Mouse (Mus musculus): ENCODE data around the gene Pdgfc.

The Pdgfc gene

GRCm38 (mm10) chr3:81036151-81036553 lies at the start of gene Pdgfc:
Gene Pdgfc (plus strand): TSS chr3:81036416.
- DNase-seq (ENCODE audit: low spot score in 2 of 2) = no peak

GRCm38 (mm10) chr3:81009245-81009644 lies 27.0 kb upstream of the Pdgfc start:
- DNase-seq (ENCODE audit: low spot score in 2 of 2) = no peak

GRCm38 (mm10) chr3:81009899-81010298 lies 26.3 kb upstream of the Pdgfc start:
- DNase-seq (ENCODE audit: low spot score in 2 of 2) = no peak

GRCm38 (mm10) chr3:81017385-81018051 lies 18.7 kb upstream of the Pdgfc start:
- no peak for DNase-seq (ENCODE audit: low spot score in 2 of 2)

GRCm38 (mm10) chr3:81020064-81020463 lies 16.2 kb upstream of the Pdgfc start:
- no peak for DNase-seq (ENCODE audit: low spot score in 2 of 2)

- DNase-seq (ENCODE audit: low spot score in 2 of 2) = no peak
Measured at GRCm38 (mm10) chr3:81021783-81022182, 14.4 kb upstream of the Pdgfc start.

GRCm38 (mm10) chr3:81022266-81022665 lies 13.9 kb upstream of the Pdgfc start:
- no peak for DNase-seq (ENCODE audit: low spot score in 2 of 2)

- DNase-seq (ENCODE audit: low spot score in 2 of 2) = no peak
Measured at GRCm38 (mm10) chr3:81022845-81023244, 13.4 kb upstream of the Pdgfc start.

GRCm38 (mm10) chr3:81023568-81023967 lies 12.6 kb upstream of the Pdgfc start:
- DNase-seq (ENCODE audit: low spot score in 2 of 2) = no peak

- no peak for DNase-seq (ENCODE audit: low spot score in 2 of 2)
Measured at GRCm38 (mm10) chr3:81025568-81026213, 10.5 kb upstream of the Pdgfc start.

- DNase-seq (ENCODE audit: low spot score in 2 of 2) = no peak
Measured at GRCm38 (mm10) chr3:81028361-81028760, 7.9 kb upstream of the Pdgfc start.

GRCm38 (mm10) chr3:81029321-81029720 lies 6.9 kb upstream of the Pdgfc start:
- no peak for DNase-seq (ENCODE audit: low spot score in 2 of 2)

- DNase-seq (ENCODE audit: low spot score in 2 of 2) = no peak
Measured at GRCm38 (mm10) chr3:81029909-81030308, 6.3 kb upstream of the Pdgfc start.

GRCm38 (mm10) chr3:81030311-81030710 lies 5.9 kb upstream of the Pdgfc start:
- DNase-seq (ENCODE audit: low spot score in 2 of 2) = no peak

GRCm38 (mm10) chr3:81032014-81032413 lies 4.2 kb upstream of the Pdgfc start:
- no peak for DNase-seq (ENCODE audit: low spot score in 2 of 2)

GRCm38 (mm10) chr3:81034336-81035102 lies 1.7 kb upstream of the Pdgfc start:
- no peak for DNase-seq (ENCODE audit: low spot score in 2 of 2)

GRCm38 (mm10) chr3:81036554-81037311 lies 517 bp downstream of the Pdgfc start:
- DNase-seq (ENCODE audit: low spot score in 2 of 2) = peak; percentile 26 to 32

- peak in 1 of 2 experiments; percentile 10 for DNase-seq (ENCODE audit: low spot score in 2 of 2)
Measured at GRCm38 (mm10) chr3:81037312-81037859, 1.2 kb downstream of the Pdgfc start.

GRCm38 (mm10) chr3:81039131-81039653 lies 3.0 kb downstream of the Pdgfc start:
- peak in 1 of 2 experiments; percentile 23 for DNase-seq (ENCODE audit: low spot score in 2 of 2)

GRCm38 (mm10) chr3:81044653-81045343 lies 8.6 kb downstream of the Pdgfc start:
- DNase-seq (ENCODE audit: low spot score in 2 of 2) = no peak

Data from right cerebral cortex, postnatal 36 days (tissue).